Mouse (Mus musculus) lung, postnatal 0 days (tissue): Measurements from ENCODE around the gene Ccl26.

Experiments used
- CTCF ChIP-seq: IDR thresholded peaks from 2 replicates; pipeline ENCODE4 v1.5.1; 2016; ENCODE audit warnings: antibody characterized with exemption, mild to moderate bottlenecking
- EP300 ChIP-seq: IDR thresholded peaks from 2 replicates; pipeline ENCODE4 v1.6.1; 2016; ENCODE audit warnings: antibody characterized with exemption, mild to moderate bottlenecking, control low read depth

DNA sequence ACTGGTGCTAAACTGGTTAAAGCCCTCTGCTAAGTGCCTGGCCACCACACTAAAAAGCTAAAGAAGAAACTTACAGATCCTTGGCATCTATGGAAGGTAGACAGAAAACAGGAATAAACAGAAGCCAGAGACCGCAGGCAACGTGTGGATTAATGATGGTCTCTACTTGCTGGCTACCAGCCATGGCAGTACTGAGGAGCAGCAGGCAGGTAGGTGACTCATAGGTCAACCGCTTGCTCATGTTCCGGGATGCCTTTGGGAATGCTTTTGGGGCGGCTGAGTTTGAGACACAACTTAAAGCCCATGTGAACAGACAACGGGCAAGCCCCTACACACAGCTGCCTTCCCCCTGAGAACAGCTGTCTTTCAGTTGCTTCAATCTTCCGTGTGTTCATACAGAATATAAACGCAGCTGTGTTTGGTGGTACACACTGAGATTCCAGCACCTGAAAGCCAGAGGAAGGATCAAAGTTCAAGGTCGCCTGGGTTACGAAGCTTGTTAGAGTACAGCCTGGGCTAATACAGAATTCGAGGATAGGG, 32.0 kb downstream of the Ccl26 start:
- TF ChIP-seq CTCF, result no peak
- no peak for TF ChIP-seq EP300
